Mouse (Mus musculus) liver, postnatal 0 days (tissue): ENCODE measurements around the gene Zfp27. TPM values are rescaled to one million over a fixed set of nuclear protein-coding genes. Genes with fewer than 3 reads are reported as not detected.
"Not testable (repeated sequence)": the region's sequence is repeated elsewhere in the genome, so short reads cannot be mapped to it uniquely, and the experiment has no call there.

Experiments used
- ATAC-seq: fragments of 200-750 bp; cut with Nextera tagmentation; 2 replicates; pipeline ENCODE4 v1.8.0; 2017; ENCODE audit warnings: mild to moderate bottlenecking, moderate library complexity
- DNase-seq: peaks from one replicate; pipeline ENCODE4 v3.0.0-alpha.2; 2016
- H3K27ac ChIP-seq: fragments of 300-500 bp; sonication (generic); 2 replicates; pipeline ENCODE4 v1.5.1; 2014; ENCODE audit warnings: antibody characterized with exemption, moderate library complexity, mild to moderate bottlenecking, low read depth
- H3K27me3 ChIP-seq: fragments of 300-500 bp; sonication (generic); 2 replicates; pipeline ENCODE4 v1.6.1; 2014; ENCODE audit warnings: low read length, control low read depth, mixed read lengths; ENCODE audit not compliant: insufficient read depth
- H3K36me3 ChIP-seq: fragments of 300-500 bp; sonication (generic); replicated peaks from 2 replicates; pipeline ENCODE4 v1.6.1; 2014; ENCODE audit warnings: mild to moderate bottlenecking, control low read depth, low read length, moderate library complexity, mixed read lengths; ENCODE audit not compliant: insufficient read depth
- H3K4me1 ChIP-seq: fragments of 300-500 bp; sonication (generic); 2 replicates; pipeline ENCODE4 v1.6.1; 2014; ENCODE audit warnings: antibody characterized with exemption, mild to moderate bottlenecking, control low read depth; ENCODE audit not compliant: insufficient read depth
- H3K4me2 ChIP-seq: fragments of 300-500 bp; sonication (generic); 2 replicates; pipeline ENCODE4 v1.6.1; 2014; ENCODE audit warnings: low read depth, mild to moderate bottlenecking, low read length, moderate library complexity, mixed read lengths
- H3K4me3 ChIP-seq: fragments of 300-500 bp; sonication (generic); 2 replicates; pipeline ENCODE4 v1.5.1; 2014; ENCODE audit warnings: low read depth, low read length
- H3K9ac ChIP-seq: fragments of 300-500 bp; sonication (generic); replicated peaks from 2 replicates; pipeline ENCODE4 v1.6.1; 2014; ENCODE audit warnings: mild to moderate bottlenecking, moderate library complexity
- H3K9me3 ChIP-seq: fragments of 300-500 bp; sonication (generic); 2 replicates; pipeline ENCODE4 v1.6.1; 2016; ENCODE audit warnings: mild to moderate bottlenecking, control low read depth, low read length, mixed read lengths
- CTCF ChIP-seq: sonication (generic); IDR thresholded peaks from 2 replicates; pipeline ENCODE4 v1.5.1; 2016; ENCODE audit warnings: antibody characterized with exemption, low read depth
- EP300 ChIP-seq: IDR thresholded peaks from 2 replicates; pipeline ENCODE4 v1.6.1; 2016; ENCODE audit warnings: antibody characterized with exemption, low read depth, mild to moderate bottlenecking
- WGBS: fragments of 180-500 bp; shearing (Covaris S2); extraction: QIAGEN DNeasy Blood & Tissue Kit; methylation state at CpG from one replicate; pipeline ENCODE4 v1.1.7; 2014; ENCODE audit not compliant: insufficient replicate concordance; 5-methylcytosine and 5-hydroxymethylcytosine counted together
- polyA plus RNA-seq: library from polyadenylated mRNA; unstranded; fragments of >200 nt; fragmentation: Nextera tagmentation; extraction: Ambion mirVana; gene quantifications from 2 replicates; pipeline ENCODE4 v1.2.1, GENCODE M21; 2015

Zfp27 gene
- polyA plus RNA-seq, 1 experiment from 2014 or later: 1.5 TPM

DNA sequence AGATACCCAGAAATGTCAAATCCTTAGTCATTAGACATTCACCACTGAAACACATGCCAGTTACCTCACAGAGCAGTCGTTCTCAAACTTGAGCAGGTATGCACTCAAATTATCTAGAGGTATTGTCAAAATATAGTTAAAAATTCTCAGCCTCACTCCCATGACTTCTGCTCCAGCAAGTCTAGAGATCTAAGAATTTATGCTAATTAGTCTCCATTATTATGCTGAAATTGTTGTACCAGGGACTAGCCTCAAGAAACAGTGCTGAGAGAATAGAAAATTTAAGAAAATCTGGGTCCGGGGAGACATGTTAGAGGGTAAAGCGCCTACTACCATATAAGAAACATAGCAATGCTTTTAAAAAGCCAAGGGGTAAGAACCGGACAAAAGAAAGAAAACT is 2.3 kb downstream of the Zfp27 start:
- ATAC-seq (no peak), DNase-seq (no peak)
- TF ChIP-seq CTCF: no peak
- no peak for TF ChIP-seq EP300
- H3K27ac ChIP-seq: no peak overlapping the region
- H3K9ac ChIP-seq: no peak overlapping the region
- no peak overlapping the region for H3K4me2 ChIP-seq
- 86% methylated on average over 4 of the region's 4 CpGs for WGBS
- H3K36me3 ChIP-seq: peaks cover 17% of the 10 kb centered on the region
- H3K9me3 ChIP-seq: no peaks in the 10 kb centered on the region
- no peaks in the 10 kb centered on the region for H3K27me3 ChIP-seq
- H3K4me1 ChIP-seq: 0 out of 2 replicates have a peak, but pooled peaks cover 3% of the 10 kb centered on the region
- no peak overlapping the region for H3K4me3 ChIP-seq

DNA sequence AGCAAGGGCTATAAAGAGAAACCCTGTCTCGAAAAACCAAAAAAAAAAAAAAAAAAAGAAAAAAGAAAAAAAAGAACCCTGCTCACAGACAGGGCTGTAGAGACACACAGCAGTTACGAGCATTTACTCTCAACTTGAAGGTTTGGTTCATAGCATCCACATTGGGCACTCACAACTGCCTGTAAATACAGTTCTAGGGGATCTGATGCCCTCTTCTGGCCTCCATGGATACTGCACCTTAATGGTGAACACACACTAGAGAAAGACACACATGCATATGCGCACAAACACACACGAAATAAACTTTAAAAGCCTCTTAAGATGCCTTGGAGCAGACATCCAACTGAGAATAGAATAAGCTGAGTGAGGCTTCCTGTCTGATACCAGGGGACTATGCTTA is 8.0 kb downstream of the Zfp27 start:
- Histone ChIP-seq H3K4me1 (no peaks in the 10 kb centered on the region), H3K27ac (no peak overlapping the region), H3K4me2 (no peak overlapping the region), H3K4me3 (no peak overlapping the region), H3K9me3 (peaks cover 32% of the 10 kb centered on the region), H3K27me3 (no peaks in the 10 kb centered on the region), H3K36me3 (peaks cover 58% of the 10 kb centered on the region), H3K9ac (no peak overlapping the region)
- WGBS: 85% methylated on average over 4 of the region's 4 CpGs
- ATAC-seq (no peak), DNase-seq (no peak)
- TF ChIP-seq CTCF: peak; percentile 17; the same call in 1 of the 2 replicates
- TF ChIP-seq EP300: no peak

DNA sequence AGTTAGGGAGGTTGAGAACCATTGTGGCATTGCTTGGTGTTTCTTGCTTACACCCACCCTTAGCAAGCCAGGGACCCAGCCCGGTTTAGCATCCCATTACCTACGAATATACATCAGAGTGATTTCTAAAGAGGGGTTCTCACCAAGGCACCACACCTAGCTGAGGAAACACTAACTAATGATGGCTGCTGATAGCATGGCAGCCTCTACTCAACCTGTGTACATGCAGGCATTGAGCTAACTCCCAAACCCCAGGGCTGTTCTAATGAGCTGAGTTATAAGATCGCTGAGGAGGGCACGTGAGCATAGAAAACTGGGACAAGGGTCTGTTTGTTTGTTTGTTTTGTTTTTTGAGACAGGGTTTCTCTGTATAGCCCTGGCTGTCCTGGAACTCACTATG is 13.6 kb downstream of the Zfp27 start:
- H3K9me3 ChIP-seq: peaks cover 37% of the 10 kb centered on the region
- ATAC-seq (no peak), DNase-seq (no peak)
- TF ChIP-seq EP300 (no peak), CTCF (no peak)
- peaks cover 38% of the 10 kb centered on the region for H3K36me3 ChIP-seq
- no peak overlapping the region for H3K4me3 ChIP-seq
- no peaks in the 10 kb centered on the region for H3K4me1 ChIP-seq
- no peak overlapping the region for H3K27ac ChIP-seq
- 95% methylated on average over 4 of the region's 4 CpGs for WGBS
- no peaks in the 10 kb centered on the region for H3K27me3 ChIP-seq
- no peak overlapping the region for H3K9ac ChIP-seq
- no peak overlapping the region for H3K4me2 ChIP-seq

DNA sequence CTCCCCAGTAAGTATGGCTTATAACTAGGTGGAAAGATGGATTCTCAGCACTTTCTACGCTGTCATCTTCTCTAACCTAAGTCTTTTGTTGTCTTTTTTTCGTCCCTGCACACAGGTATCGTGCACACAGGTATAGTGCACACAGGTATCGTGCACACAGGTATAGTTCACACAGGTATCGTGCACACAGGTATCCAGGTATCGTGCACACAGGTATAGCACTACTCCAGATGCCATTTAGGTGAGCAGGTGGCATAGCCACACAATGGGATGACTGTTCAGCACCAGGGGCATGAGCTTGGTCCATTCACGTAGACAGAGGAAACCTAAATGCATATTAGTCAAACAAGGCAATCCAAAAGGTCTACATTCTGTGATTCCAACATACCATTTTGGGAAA is 15.9 kb downstream of the Zfp27 start:
- no peak overlapping the region for H3K9ac ChIP-seq
- ATAC-seq (no peak), DNase-seq (no peak)
- H3K4me1 ChIP-seq: no peaks in the 10 kb centered on the region
- peaks cover 40% of the 10 kb centered on the region for H3K9me3 ChIP-seq
- TF ChIP-seq CTCF (no peak), EP300 (no peak)
- H3K36me3 ChIP-seq: peaks cover 23% of the 10 kb centered on the region
- H3K27ac ChIP-seq: no peak overlapping the region
- 85% methylated on average over 7 of the region's 7 CpGs for WGBS
- no peaks in the 10 kb centered on the region for H3K27me3 ChIP-seq
- no peak overlapping the region for H3K4me2 ChIP-seq
- H3K4me3 ChIP-seq: no peak overlapping the region

DNA sequence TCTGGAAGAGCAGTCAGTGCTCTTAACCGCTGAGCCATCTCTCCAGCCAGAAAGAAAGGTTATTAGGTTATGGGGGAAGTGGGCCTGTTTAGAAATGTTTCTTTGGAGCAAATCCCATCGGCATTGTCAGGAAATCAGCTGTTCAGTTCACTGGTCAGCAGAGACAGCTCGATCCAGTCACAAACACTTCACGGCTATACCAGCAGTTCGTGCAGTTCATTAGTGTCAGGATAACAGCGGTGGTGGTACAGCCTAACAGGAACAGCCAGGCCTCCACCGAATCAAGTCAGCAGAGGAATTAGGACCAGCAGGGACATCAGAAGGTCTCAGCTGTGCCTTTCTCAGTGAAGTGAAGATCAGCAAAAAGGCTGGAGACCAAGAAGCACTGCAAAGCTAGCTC is 25.5 kb downstream of the Zfp27 start:
- Histone ChIP-seq H3K4me3 (no peak overlapping the region), H3K27me3 (no peaks in the 10 kb centered on the region), H3K36me3 (no peaks in the 10 kb centered on the region), H3K4me2 (no peak overlapping the region), H3K4me1 (no peaks in the 10 kb centered on the region), H3K27ac (no peak overlapping the region), H3K9ac (no peak overlapping the region), H3K9me3 (peaks cover 9% of the 10 kb centered on the region)
- ATAC-seq (no peak), DNase-seq (no peak)
- 85% methylated on average over 7 of the region's 7 CpGs for WGBS
- TF ChIP-seq CTCF: no peak
- TF ChIP-seq EP300: no peak

DNA sequence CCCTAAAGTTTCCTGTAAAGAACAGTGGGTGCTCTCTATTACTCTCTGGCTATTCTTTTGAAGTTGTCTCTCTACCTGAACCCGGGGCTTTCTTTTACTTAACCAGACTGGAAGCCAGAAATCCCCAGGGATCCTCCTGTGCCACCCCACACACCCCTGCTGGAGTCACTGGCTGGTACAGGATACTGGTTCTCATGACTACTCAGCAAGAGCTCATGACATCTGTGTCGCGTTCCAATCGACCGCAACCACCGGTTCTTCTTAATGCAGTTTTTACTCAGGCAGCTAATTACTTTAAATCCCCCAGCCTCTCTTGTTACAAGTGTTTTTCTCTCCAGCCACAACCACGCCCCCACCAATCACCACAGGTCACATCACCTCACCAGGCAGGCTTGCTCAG is 26.3 kb downstream of the Zfp27 start:
- no peak overlapping the region for H3K4me2 ChIP-seq
- peaks cover 5% of the 10 kb centered on the region; the same call in 1 of the 2 replicates for H3K36me3 ChIP-seq
- H3K9ac ChIP-seq: no peak overlapping the region
- ATAC-seq: no peak
- H3K4me1 ChIP-seq: no peaks in the 10 kb centered on the region
- no peak for DNase-seq
- no peak overlapping the region for H3K4me3 ChIP-seq
- H3K27ac ChIP-seq: no peak overlapping the region
- no peak for TF ChIP-seq CTCF
- no peak for TF ChIP-seq EP300
- peaks cover 12% of the 10 kb centered on the region for H3K9me3 ChIP-seq
- H3K27me3 ChIP-seq: no peaks in the 10 kb centered on the region
- whole genome bisulfite sequencing: 84% methylated on average over 7 of the region's 7 CpGs

DNA sequence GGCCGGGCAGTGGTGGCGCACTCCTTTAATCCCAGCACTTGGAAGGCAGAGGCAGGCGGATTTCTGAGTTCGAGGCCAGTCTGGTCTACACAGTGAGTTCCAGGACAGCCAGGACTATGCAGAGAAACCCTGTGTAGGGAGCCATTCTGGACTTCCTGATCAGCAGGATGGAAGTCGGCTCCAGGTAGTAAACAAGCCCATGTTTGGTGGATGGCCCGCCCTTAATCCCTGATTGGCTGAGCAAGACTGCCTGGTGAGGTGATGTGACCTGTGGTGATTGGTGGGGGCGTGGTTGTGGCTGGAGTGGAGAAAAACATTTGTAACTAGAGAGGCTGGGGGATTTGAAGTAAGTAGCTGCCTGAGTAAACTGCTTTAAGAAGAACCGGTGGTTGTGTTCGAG is 28.8 kb downstream of the Zfp27 start:
- WGBS: 84% methylated on average over 9 of the region's 9 CpGs
- ATAC-seq, H3K27me3 ChIP-seq, H3K4me2 ChIP-seq, H3K4me3 ChIP-seq, H3K4me1 ChIP-seq, H3K27ac ChIP-seq, DNase-seq, H3K9ac ChIP-seq: not testable (repeated sequence)
- peaks cover 24% of the 10 kb centered on the region for H3K9me3 ChIP-seq
- H3K36me3 ChIP-seq: peaks cover 11% of the 10 kb centered on the region; the same call in 1 of the 2 replicates
